Mouse (Mus musculus): Measurements from ENCODE around the gene Supt5.

DNA sequence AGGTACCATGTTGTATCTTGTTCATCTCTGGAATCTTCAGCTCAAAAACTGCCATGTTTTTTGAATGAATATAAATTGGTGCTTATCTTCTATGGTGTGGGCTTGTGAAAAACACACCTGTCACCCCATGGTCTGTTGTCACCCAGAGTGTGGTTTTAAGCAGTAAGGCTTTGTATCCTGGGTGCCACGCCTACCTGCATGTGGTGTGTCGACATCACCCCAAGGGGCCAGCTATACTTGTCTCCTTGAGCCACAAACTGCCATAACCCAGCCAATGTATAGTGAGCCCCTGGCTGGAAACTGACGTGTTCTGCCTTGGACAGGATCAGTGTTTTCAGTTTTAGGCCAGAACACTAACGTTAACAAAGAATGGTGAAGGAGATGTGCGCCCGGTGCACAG is 45.6 kb upstream of the Supt5 start:
- TF ChIP-seq POLR2A (IDR thresholded peaks at IDR 0.05; ENCODE audit: low read depth, low read length) = no peak
- TF ChIP-seq CHD2 (IDR thresholded peaks at IDR 0.05; ENCODE audit: low read length) = no peak
